Mouse (Mus musculus): ENCODE data around the gene Ddx31.

Gene Ddx31

GRCm38 (mm10) chr2:28840222-28840951 lies at the start of gene Ddx31, which contains the start of gene Gtf3c4:
Gene Ddx31 (plus strand): TSS chr2:28840406.
Gene Gtf3c4 (minus strand): TSS chr2:28840360.
- DNase-seq (ENCODE audit: low read depth, low spot score) = peak; percentile 96

- DNase-seq (ENCODE audit: low read depth, low spot score) = no peak
Measured at GRCm38 (mm10) chr2:28792931-28793610, 47.1 kb upstream of the Ddx31 start.

GRCm38 (mm10) chr2:28794623-28795022 lies 45.6 kb upstream of the Ddx31 start:
- no peak for DNase-seq (ENCODE audit: low read depth, low spot score)

GRCm38 (mm10) chr2:28796298-28796697 lies 43.9 kb upstream of the Ddx31 start:
- no peak for DNase-seq (ENCODE audit: low read depth, low spot score)

- no peak for DNase-seq (ENCODE audit: low read depth, low spot score)
Measured at GRCm38 (mm10) chr2:28797490-28798106, 42.6 kb upstream of the Ddx31 start.

GRCm38 (mm10) chr2:28798390-28798789 lies 41.8 kb upstream of the Ddx31 start:
- DNase-seq (ENCODE audit: low read depth, low spot score) = no peak

GRCm38 (mm10) chr2:28799575-28799974 lies 40.6 kb upstream of the Ddx31 start:
- DNase-seq (ENCODE audit: low read depth, low spot score) = no peak

- DNase-seq (ENCODE audit: low read depth, low spot score) = no peak
Measured at GRCm38 (mm10) chr2:28803406-28803805, 36.8 kb upstream of the Ddx31 start.

- DNase-seq (ENCODE audit: low read depth, low spot score) = no peak
Measured at GRCm38 (mm10) chr2:28808841-28809240, 31.4 kb upstream of the Ddx31 start.

GRCm38 (mm10) chr2:28810260-28811013 lies 29.8 kb upstream of the Ddx31 start:
- DNase-seq (ENCODE audit: low read depth, low spot score) = no peak

- no peak for DNase-seq (ENCODE audit: low read depth, low spot score)
Measured at GRCm38 (mm10) chr2:28818866-28819265, 21.3 kb upstream of the Ddx31 start.

- DNase-seq (ENCODE audit: low read depth, low spot score) = no peak
Measured at GRCm38 (mm10) chr2:28829265-28829664, 10.9 kb upstream of the Ddx31 start.

- no peak for DNase-seq (ENCODE audit: low read depth, low spot score)
Measured at GRCm38 (mm10) chr2:28836181-28836940, 3.8 kb upstream of the Ddx31 start.

- peak; percentile 9 for DNase-seq (ENCODE audit: low read depth, low spot score)
Measured at GRCm38 (mm10) chr2:28839501-28840221, 545 bp upstream of the Ddx31 start.

GRCm38 (mm10) chr2:28842042-28842441 lies 1.8 kb downstream of the Ddx31 start:
- DNase-seq (ENCODE audit: low read depth, low spot score) = no peak

GRCm38 (mm10) chr2:28848879-28849278 lies 8.7 kb downstream of the Ddx31 start:
- no peak for DNase-seq (ENCODE audit: low read depth, low spot score)

GRCm38 (mm10) chr2:28852594-28852993 lies 12.4 kb downstream of the Ddx31 start:
- no peak for DNase-seq (ENCODE audit: low read depth, low spot score)

GRCm38 (mm10) chr2:28855773-28856172 lies 15.6 kb downstream of the Ddx31 start:
- DNase-seq (ENCODE audit: low read depth, low spot score) = no peak

- DNase-seq (ENCODE audit: low read depth, low spot score) = no peak
Measured at GRCm38 (mm10) chr2:28859303-28859702, 19.1 kb downstream of the Ddx31 start.

GRCm38 (mm10) chr2:28860678-28861423 lies 20.6 kb downstream of the Ddx31 start:
- no peak for DNase-seq (ENCODE audit: low read depth, low spot score)

All from CD4-positive, CD25-positive, alpha-beta regulatory T cell, adult 2 months (primary cell).